22 mouse cellular contexts compared by ENCODE assay signal in the genomic region with DNA sequence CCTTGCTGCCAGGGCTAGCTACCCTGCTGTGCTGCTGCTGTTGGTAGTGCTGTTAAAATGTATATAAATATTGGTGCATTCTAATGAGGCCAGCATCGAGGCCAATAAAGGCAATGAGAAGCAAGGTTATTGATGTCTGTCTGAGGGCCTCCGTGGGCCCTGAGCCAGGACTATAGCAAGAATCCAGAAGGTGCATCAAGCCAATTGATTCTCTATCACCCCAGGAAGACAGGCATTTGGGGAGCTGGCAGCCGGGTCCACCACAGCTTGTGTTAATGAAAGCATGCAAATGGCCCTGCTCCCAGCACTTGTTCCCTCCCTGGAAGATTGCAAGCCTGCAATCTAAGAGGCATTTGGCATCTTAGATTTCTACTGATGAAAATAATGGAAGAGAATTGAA. TPM values are rescaled to one million over a fixed set of nuclear protein-coding genes. Genes with fewer than 3 reads are reported as not detected.
DNase-seq lines count a peak whose midpoint lies in the region; ATAC-seq lines count a peak whose summit lies in the region.
"Had no signal": no experiment of that assay in that cellular context is flagged by ENCODE, and none has a peak within 500 bp of the region (broad histone marks: within the 10 kb centered on the region; RNA-seq: fewer than 3 reads in every experiment).

No protein-coding gene starts in this region.

- H3K4me2 ChIP-seq in hindbrain, embryonic 13.5 days: no peak overlapping the region
- H3K4me2 ChIP-seq in hindbrain, embryonic 12.5 days (replicated peaks): no peak overlapping the region
- H3K4me2 ChIP-seq in neural tube, embryonic 13.5 days: no peak overlapping the region
- H3K4me2 ChIP-seq: embryonic facial prominence, embryonic 15.5 days; hindbrain, embryonic 15.5 days; midbrain, embryonic 11.5 days had no signal

- 0 out of 2 replicates have a peak, but pooled peaks cover 7% of the 10 kb centered on the region for H3K27me3 ChIP-seq in hindbrain, embryonic 13.5 days
- no peaks in the 10 kb centered on the region for H3K27me3 ChIP-seq in hindbrain, embryonic 12.5 days
- H3K27me3 ChIP-seq in neural tube, embryonic 13.5 days: no peaks in the 10 kb centered on the region
- H3K27me3 ChIP-seq: embryonic facial prominence, embryonic 15.5 days; hindbrain, embryonic 15.5 days had no signal

- no peak overlapping the region for H3K4me3 ChIP-seq in hindbrain, embryonic 13.5 days
- no peak overlapping the region for H3K4me3 ChIP-seq in hindbrain, embryonic 12.5 days
- H3K4me3 ChIP-seq in neural tube, embryonic 13.5 days: no peak overlapping the region
- H3K4me3 ChIP-seq: embryonic facial prominence, embryonic 15.5 days; hindbrain, embryonic 15.5 days had no signal

- H3K9ac ChIP-seq in hindbrain, embryonic 13.5 days: no peak overlapping the region
- H3K9ac ChIP-seq in hindbrain, embryonic 12.5 days: no peak overlapping the region
- no peak overlapping the region for H3K9ac ChIP-seq in neural tube, embryonic 13.5 days
- H3K9ac ChIP-seq: embryonic facial prominence, embryonic 15.5 days; hindbrain, embryonic 15.5 days had no signal

- H3K9me3 ChIP-seq in hindbrain, embryonic 13.5 days: no peaks in the 10 kb centered on the region
- H3K9me3 ChIP-seq in hindbrain, embryonic 12.5 days (replicated peaks): no peaks in the 10 kb centered on the region
- H3K9me3 ChIP-seq in neural tube, embryonic 13.5 days: no peaks in the 10 kb centered on the region
- H3K9me3 ChIP-seq: embryonic facial prominence, embryonic 15.5 days; hindbrain, embryonic 15.5 days had no signal

- 0 out of 2 replicates have a peak overlapping the region, but pooled peaks have one; percentile 40 for H3K27ac ChIP-seq in hindbrain, embryonic 13.5 days
- H3K27ac ChIP-seq in hindbrain, embryonic 12.5 days: no peak overlapping the region
- peak overlapping the region; percentile 52 for H3K27ac ChIP-seq in neural tube, embryonic 13.5 days (replicated peaks)
- H3K27ac ChIP-seq: embryonic facial prominence, embryonic 15.5 days; hindbrain, embryonic 15.5 days; macrophage had no signal

- H3K36me3 ChIP-seq in hindbrain, embryonic 13.5 days: no peaks in the 10 kb centered on the region
- H3K36me3 ChIP-seq in hindbrain, embryonic 12.5 days: no peaks in the 10 kb centered on the region
- no peaks in the 10 kb centered on the region for H3K36me3 ChIP-seq in neural tube, embryonic 13.5 days
- H3K36me3 ChIP-seq: embryonic facial prominence, embryonic 15.5 days; hindbrain, embryonic 15.5 days had no signal

- peaks cover 14% of the 10 kb centered on the region for H3K4me1 ChIP-seq in hindbrain, embryonic 13.5 days (replicated peaks)
- H3K4me1 ChIP-seq in hindbrain, embryonic 12.5 days: no peaks in the 10 kb centered on the region
- H3K4me1 ChIP-seq in neural tube, embryonic 13.5 days (replicated peaks): peaks cover 11% of the 10 kb centered on the region
- H3K4me1 ChIP-seq: embryonic facial prominence, embryonic 15.5 days had no signal

- WGBS in hindbrain, embryonic 13.5 days: 12% methylated on average over 3 of the region's 3 CpGs
- 30% methylated on average over 3 of the region's 3 CpGs for WGBS in hindbrain, embryonic 12.5 days
- WGBS in neural tube, embryonic 13.5 days: 17% methylated on average over 3 of the region's 3 CpGs

- DNase-seq in neural tube, embryonic 10.5 days (ENCODE audit: extremely low spot score, low spot score): no peak
- DNase-seq in cerebellum, adult 9-11 months: peak; percentile 33
- DNase-seq in retina, postnatal 1 day: no peak
- no peak for DNase-seq in lung, postnatal 14 days
- no peak for DNase-seq in left cerebral cortex, adult 11 months (ENCODE audit: low spot score)
- DNase-seq: adrenal gland, postnatal 25 days; embryo, embryonic 11 days; gastrocnemius, postnatal 10 days; kidney, adult 11 months; kidney, postnatal 10 days; lung, adult 2 months; thymus, postnatal 14 days had no signal

- peak; percentile 43; the same call in 1 of the 2 replicates for ATAC-seq in hindbrain, embryonic 13.5 days (ENCODE audit: low FRiP score)
- no peak; the same call in 1 of the 2 replicates for ATAC-seq in hindbrain, embryonic 12.5 days (ENCODE audit: low FRiP score)
- ATAC-seq in neural tube, embryonic 13.5 days (ENCODE audit: low read depth): peak; percentile 68
- ATAC-seq: activated CD4-positive, CD25-positive, alpha-beta regulatory T cell, adult 4 months; Patski had no signal

RNA-seq across cellular contexts. Expression of a gene that starts 54.8 kb away (rescaled TPM):
- 2.7 and 3.0 TPM in 2 replicates for polyA plus RNA-seq in hindbrain, embryonic 13.5 days (2015; fragmentation: Nextera tagmentation; extraction: Ambion mirVana)
- polyA plus RNA-seq in hindbrain, embryonic 12.5 days (2016; fragmentation: Nextera tagmentation; extraction: Ambion mirVana): 1.3 and 1.4 TPM in 2 replicates
- polyA plus RNA-seq in neural tube, embryonic 13.5 days (2015; fragmentation: Nextera tagmentation; extraction: Ambion mirVana): 1.5 and 2.4 TPM in 2 replicates
- polyA plus RNA-seq: liver, adult 2 months; macrophage had no signal
